Mouse (Mus musculus): ENCODE data around the gene Rasgef1b.

GRCm38 (mm10) chr5:99541999-99542765 is 186.7 kb downstream of the Rasgef1b start:
- TF ChIP-seq CTCF (IDR thresholded peaks at IDR 0.05; ENCODE audit: insufficient read depth, low read length) (no peak), POLR2A (IDR thresholded peaks at IDR 0.05; ENCODE audit: borderline replicate concordance, extremely low read depth, low read depth, low read length) (no peak)
